Mouse (Mus musculus) neutrophil, adult 5-6 weeks (primary cell): ENCODE results near the gene Vsx2. TPM values are rescaled to one million over a fixed set of nuclear protein-coding genes. Genes with fewer than 3 reads are reported as not detected.

Experiments used
- ATAC-seq: fragments of 151-379, 151-347 bp; 2 replicates; pipeline ENCODE4 v1.8.0; 2017; ENCODE audit warnings: mild to moderate bottlenecking, moderate TSS enrichment; ENCODE audit not compliant: insufficient number of reproducible peaks, poor library complexity, low FRiP score, severe bottlenecking; ENCODE audit errors: extremely low read depth
- total RNA-seq: library from RNA; stranded (forward); fragments of 200-1000 nt; gene quantifications from 2 replicates; pipeline ENCODE4 v1.2.3, GENCODE M21; 2017

Vsx2 gene
- total RNA-seq, 1 experiment from 2014 or later, result not detected

DNA sequence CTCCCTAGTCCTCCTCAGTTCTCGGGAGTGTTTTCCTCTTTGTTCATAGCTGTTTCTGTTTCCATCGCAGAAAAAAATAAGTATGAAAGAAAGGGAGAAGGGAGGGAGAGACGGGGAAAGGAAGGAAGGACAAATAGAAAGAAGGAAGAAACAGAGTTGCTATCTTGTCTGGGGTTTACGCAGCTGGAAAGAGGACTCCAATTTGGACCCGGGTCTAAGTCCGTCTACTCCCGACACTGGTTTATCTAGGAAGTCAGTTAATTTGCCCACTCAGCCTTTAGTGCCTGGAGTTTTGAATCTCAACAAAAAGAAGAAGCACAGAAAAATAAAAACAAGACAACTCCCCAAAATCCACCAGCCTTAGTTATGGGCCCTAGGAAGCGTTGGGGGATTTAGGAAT lies 55.0 kb downstream of the Vsx2 start:
- no peak for ATAC-seq

DNA sequence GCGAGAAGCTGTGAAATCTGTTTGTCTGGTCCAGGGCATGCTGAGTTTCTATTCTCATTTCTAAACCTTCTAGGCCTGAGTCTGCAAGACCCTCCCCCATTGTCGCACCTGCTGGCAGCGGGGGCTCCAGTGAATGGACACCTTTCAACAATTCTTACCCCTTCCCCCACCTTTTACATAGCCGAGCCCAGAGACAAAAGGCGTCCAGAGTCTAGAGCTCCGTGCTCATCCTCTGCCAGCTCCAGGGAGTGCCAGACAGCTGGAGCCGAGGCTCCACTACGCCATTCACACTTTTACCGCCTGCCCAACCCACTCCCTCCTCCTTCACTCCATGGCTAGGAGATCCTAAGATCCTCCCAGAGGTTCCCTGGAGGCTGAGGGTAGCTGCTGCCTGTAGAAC lies 55.6 kb downstream of the Vsx2 start:
- ATAC-seq, result no peak

DNA sequence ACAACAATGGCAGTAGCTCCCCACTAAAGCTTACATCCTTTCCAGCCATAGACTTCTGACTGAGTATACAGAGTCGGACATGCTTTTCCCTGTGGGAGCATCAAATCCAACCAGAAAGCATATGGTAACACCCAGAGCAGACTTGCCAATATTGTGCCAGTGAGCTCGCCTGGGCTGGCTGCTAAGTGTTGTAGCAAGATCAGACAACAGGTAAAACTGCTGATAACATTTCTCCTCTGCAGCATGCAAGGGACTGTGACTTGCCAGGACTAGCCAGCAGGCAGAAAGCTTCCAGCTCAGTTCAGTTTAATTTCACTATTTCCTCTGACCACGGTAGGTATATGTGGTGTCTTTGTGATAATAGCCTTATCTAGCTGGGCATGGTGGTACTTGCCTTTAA lies 62.3 kb downstream of the Vsx2 start:
- ATAC-seq, result no peak

DNA sequence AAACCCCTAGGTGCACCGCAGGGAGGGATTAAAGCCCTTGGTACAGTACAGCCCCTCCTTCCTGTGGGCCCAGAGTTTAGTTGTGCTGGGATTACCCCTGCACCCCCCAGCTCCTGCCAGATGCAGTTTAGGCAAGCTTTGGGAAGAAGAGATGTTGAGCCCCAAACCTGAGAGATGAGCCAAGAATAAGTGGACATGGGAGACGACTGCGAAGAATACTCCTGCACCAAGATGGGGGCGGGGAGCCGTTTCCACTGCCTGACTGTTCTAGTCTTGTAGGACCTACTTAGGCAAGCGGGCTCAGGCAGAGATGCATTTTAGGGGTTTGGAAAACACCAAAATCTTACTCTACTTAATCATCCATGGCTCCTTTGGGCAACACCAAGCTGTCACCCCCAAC lies 70.7 kb downstream of the Vsx2 start:
- ATAC-seq, result no peak

DNA sequence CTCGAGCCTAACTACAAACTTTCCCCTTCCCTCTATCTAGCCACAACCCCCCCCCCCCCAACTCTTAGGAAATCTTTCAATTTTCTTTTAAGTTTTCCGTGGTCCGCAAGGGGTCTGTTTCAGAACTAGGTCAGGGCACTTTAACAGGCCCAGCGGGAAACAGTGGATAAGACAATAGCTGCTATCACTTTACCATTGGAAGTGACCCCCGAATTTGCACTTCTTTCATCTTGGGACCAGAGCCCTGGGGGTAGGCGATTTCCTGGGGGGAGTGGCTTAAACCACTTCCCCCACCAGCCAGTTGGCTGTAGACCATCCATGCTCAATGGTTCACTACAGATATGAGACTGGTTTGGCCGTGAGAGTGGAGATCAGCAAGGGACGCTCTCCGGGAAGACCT lies 71.1 kb downstream of the Vsx2 start, which contains the start of gene Vrtn:
Gene Vrtn (plus strand): TSS at position 366 of the 400 bp plus-strand sequence.
- no peak for ATAC-seq

Other genes with a start within 250 kb of the Vsx2 start
- gene Coq6, start 208.1 kb upstream of the Vsx2 start, total RNA-seq, result 5.6 and 8.1 TPM in 2 replicates
- 1.7 and 2.4 TPM in 2 replicates for gene Fam161b, start 207.9 kb upstream of the Vsx2 start, total RNA-seq
- gene Entpd5, start 160.7 kb upstream of the Vsx2 start, total RNA-seq, result 27.3 and 27.8 TPM in 2 replicates
- 1.6 and 2.3 TPM in 2 replicates for gene Bbof1, start 160.7 kb upstream of the Vsx2 start, total RNA-seq
- 42.5 and 51.9 TPM in 2 replicates for gene Rnf113a2, start 152.6 kb upstream of the Vsx2 start, total RNA-seq
- gene Aldh6a1, start 118.8 kb upstream of the Vsx2 start, total RNA-seq, result 5.9 and 7.0 TPM in 2 replicates
- 11.0 and 29.6 TPM in 2 replicates for gene Lin52, start 118.3 kb upstream of the Vsx2 start, total RNA-seq
- gene Abcd4, start 47.7 kb downstream of the Vsx2 start, total RNA-seq, result 12.8 and 15.3 TPM in 2 replicates
- gene Vrtn, start 71.3 kb downstream of the Vsx2 start, total RNA-seq, result not detected in 2 replicates
- not detected in 2 replicates for gene Syndig1l, start 129.1 kb downstream of the Vsx2 start, total RNA-seq
- gene Npc2, start 203.4 kb downstream of the Vsx2 start, total RNA-seq, result 49.1 and 54.0 TPM in 2 replicates
- 29.6 and 39.9 TPM in 2 replicates for gene Isca2, start 203.5 kb downstream of the Vsx2 start, total RNA-seq